Mouse (Mus musculus) v-Abl transformed pro-B cells (cell line): ENCODE measurements at regions not wholly inside any gene's neighbourhood (a gene's known extent, or its start where the extent isn't known, plus 50 kb on each side); places are given as distances from the start of the nearest gene placed in this dataset.

ENCODE experiments used
- in situ Hi-C, 2 experiments: fragments of 400-800 bp; cut with MboI; formaldehyde crosslinking; loops; one replicate each; pipeline ENCODE4 v1.15.1; 2025; ENCODE audit not compliant: unreplicated experiment in 2 of 2

- in situ Hi-C loops, result loop anchor here in 1 of 2 experiments (25.0 kb wide), 2 partner anchors 1648 to 1873 kb away; no protein-coding TSS in a partner anchor
Measured at GRCm38 (mm10) chr12:110385031-110385430, 61.9 kb upstream of the Ppp2r5c start.

GRCm38 (mm10) chr12:110385801-110386599 lies 60.9 kb upstream of the Ppp2r5c start:
- in situ Hi-C loops, result loop anchor here in 1 of 2 experiments (25.0 kb wide), 2 partner anchors 1649 to 1874 kb away; no protein-coding TSS in a partner anchor

GRCm38 (mm10) chr12:110387056-110387455 lies 59.9 kb upstream of the Ppp2r5c start:
- in situ Hi-C loops, result loop anchor here in 1 of 2 experiments (25.0 kb wide), 2 partner anchors 1650 to 1875 kb away; no protein-coding TSS in a partner anchor

GRCm38 (mm10) chr12:110387567-110387966 lies 59.4 kb upstream of the Ppp2r5c start:
- in situ Hi-C loops, result loop anchor here in 1 of 2 experiments (25.0 kb wide), 2 partner anchors 1650 to 1875 kb away; no protein-coding TSS in a partner anchor

DNA sequence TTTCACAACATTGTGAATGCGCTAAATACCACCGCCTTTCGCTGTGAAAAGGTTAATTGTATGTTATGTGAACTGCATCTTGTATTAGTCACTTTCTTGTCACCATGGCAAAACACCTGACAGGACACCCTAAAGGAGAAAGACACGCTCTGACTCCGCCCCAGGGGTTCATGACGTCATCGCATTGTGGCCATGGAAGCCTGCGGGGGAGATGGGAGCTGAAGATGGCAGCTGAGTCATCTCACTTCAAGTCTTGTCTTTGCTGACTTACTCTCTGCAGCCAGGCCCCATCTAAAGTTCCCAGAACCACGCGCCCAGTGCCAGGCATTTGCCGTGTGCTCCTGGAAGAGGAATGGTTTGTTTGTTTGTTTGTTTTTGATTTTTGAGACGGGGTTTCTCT lies 57.5 kb upstream of the Ppp2r5c start:
- in situ Hi-C loops, result loop anchor here in 1 of 2 experiments (25.0 kb wide), 2 partner anchors 1652 to 1877 kb away; no protein-coding TSS in a partner anchor

GRCm38 (mm10) chr12:110391464-110391863 lies 55.5 kb upstream of the Ppp2r5c start:
- in situ Hi-C loops, result loop anchor here in 1 of 2 experiments (25.0 kb wide), 2 partner anchors 1654 to 1879 kb away; no protein-coding TSS in a partner anchor

- in situ Hi-C loops, result loop anchor here in 1 of 2 experiments (25.0 kb wide), 2 partner anchors 1656 to 1881 kb away; no protein-coding TSS in a partner anchor
Measured at GRCm38 (mm10) chr12:110393555-110393954, 53.4 kb upstream of the Ppp2r5c start.
